Mouse (Mus musculus) thymus, adult 18-20 months (tissue): ENCODE data around the gene Numb.
"Not testable (repeated sequence)": the region's sequence is repeated elsewhere in the genome, so short reads cannot be mapped to it uniquely, and the experiment has no call there.

Experiments used
- DNase-seq, 2 experiments: peaks; one replicate each; pipeline ENCODE4 v3.0.0; 2022; ENCODE audit warnings: mixed read lengths in 2 of 2

Numb gene

GRCm38 (mm10) chr12:83921535-83922381 lies at the start of gene Numb:
Gene Numb (minus strand): TSS chr12:83921934.
- peak; percentile 95 to 97 for DNase-seq

- DNase-seq: no peak
These were observed 43.5 kb upstream of the Numb start for GRCm38 (mm10) chr12:83965235-83965634.

- no peak for DNase-seq
These were observed 36.5 kb upstream of the Numb start for GRCm38 (mm10) chr12:83958278-83958677.

GRCm38 (mm10) chr12:83951711-83952575 lies 30.2 kb upstream of the Numb start:
- no peak for DNase-seq

- DNase-seq: peak; percentile 21 to 22
These were observed 29.3 kb upstream of the Numb start for GRCm38 (mm10) chr12:83950840-83951701.

GRCm38 (mm10) chr12:83950493-83950839 lies 28.7 kb upstream of the Numb start, which contains the start of gene Riox1:
Gene Riox1 (plus strand): TSS chr12:83950608.
- peak; percentile 68 to 69 for DNase-seq

GRCm38 (mm10) chr12:83949776-83950492 lies 28.2 kb upstream of the Numb start:
- DNase-seq: no peak

- no peak for DNase-seq
These were observed 27.3 kb upstream of the Numb start for GRCm38 (mm10) chr12:83949043-83949442.

- no peak for DNase-seq
These were observed 25.6 kb upstream of the Numb start for GRCm38 (mm10) chr12:83947260-83947811.

- DNase-seq: no peak
These were observed 20.2 kb upstream of the Numb start for GRCm38 (mm10) chr12:83941938-83942337.

GRCm38 (mm10) chr12:83940031-83940430 lies 18.3 kb upstream of the Numb start:
- DNase-seq: no peak

GRCm38 (mm10) chr12:83939332-83939731 lies 17.6 kb upstream of the Numb start:
- no peak for DNase-seq

- not testable (repeated sequence) for DNase-seq
These were observed 16.9 kb upstream of the Numb start for GRCm38 (mm10) chr12:83938592-83938991.

- DNase-seq: no peak
These were observed 15.9 kb upstream of the Numb start for GRCm38 (mm10) chr12:83937600-83937999.

GRCm38 (mm10) chr12:83929186-83929804 lies 7.6 kb upstream of the Numb start:
- no peak for DNase-seq

- no peak for DNase-seq
These were observed 6.0 kb upstream of the Numb start for GRCm38 (mm10) chr12:83927747-83928146.

- no peak for DNase-seq
These were observed 4.3 kb upstream of the Numb start for GRCm38 (mm10) chr12:83926061-83926460.

GRCm38 (mm10) chr12:83925160-83925703 lies 3.5 kb upstream of the Numb start:
- no peak for DNase-seq

- DNase-seq: no peak
These were observed 2.6 kb upstream of the Numb start for GRCm38 (mm10) chr12:83924332-83924731.

GRCm38 (mm10) chr12:83923486-83923859 lies 1.7 kb upstream of the Numb start:
- DNase-seq: no peak
